Mouse (Mus musculus): Measurements from ENCODE around the gene Ncapd2.

DNA sequence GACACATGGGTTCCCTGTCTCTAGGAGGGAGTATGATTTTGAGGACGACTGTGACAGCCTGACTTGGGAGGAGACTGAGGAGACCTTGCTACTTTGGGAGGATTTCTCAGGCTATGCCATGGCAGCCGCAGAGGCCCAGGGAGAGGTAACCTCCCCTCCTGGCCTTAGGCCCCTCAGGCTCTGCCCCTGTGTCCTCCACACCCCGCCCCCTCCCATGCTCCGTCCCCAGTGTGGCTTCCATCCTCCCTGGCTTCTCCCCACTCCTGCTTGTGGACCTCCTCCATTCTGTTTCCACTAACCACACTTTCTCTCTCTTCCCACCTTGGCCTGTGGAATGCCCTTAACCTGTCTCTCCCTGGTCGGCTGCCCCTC is 38.5 kb downstream of the Ncapd2 start:
- no peak for TF ChIP-seq GATA1 (IDR thresholded peaks at IDR 0.05; ENCODE audit: low read length)
- no peak for TF ChIP-seq TAL1 (IDR thresholded peaks at IDR 0.05; ENCODE audit: low read length)
